Mouse (Mus musculus): ENCODE measurements at regions not wholly inside any gene's neighbourhood (a gene's known extent, or its start where the extent isn't known, plus 50 kb on each side); places are given as distances from the start of the nearest gene placed in this dataset.
"Not testable (repeated sequence)": the region's sequence is repeated elsewhere in the genome, so short reads cannot be mapped to it uniquely, and the experiment has no call there.

DNA sequence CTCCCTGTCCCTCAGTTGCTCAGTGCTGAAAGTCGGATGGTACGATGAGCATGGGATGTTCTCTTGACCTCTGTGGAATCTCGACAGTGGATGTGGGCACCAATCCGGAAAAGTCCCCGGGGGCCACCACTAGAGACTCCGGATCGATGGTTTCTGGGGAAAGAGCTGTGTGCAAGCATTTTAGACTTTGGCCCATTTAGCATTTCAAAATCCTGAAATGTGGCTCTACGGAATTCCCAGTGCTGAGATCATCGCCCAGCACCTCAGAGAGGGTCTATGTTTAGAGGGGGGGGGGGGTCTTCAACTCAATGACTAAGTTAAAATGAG lies 68.6 kb downstream of the Tomm20 start:
- no peak for DNase-seq (ENCODE audit: low read depth, low spot score)

DNA sequence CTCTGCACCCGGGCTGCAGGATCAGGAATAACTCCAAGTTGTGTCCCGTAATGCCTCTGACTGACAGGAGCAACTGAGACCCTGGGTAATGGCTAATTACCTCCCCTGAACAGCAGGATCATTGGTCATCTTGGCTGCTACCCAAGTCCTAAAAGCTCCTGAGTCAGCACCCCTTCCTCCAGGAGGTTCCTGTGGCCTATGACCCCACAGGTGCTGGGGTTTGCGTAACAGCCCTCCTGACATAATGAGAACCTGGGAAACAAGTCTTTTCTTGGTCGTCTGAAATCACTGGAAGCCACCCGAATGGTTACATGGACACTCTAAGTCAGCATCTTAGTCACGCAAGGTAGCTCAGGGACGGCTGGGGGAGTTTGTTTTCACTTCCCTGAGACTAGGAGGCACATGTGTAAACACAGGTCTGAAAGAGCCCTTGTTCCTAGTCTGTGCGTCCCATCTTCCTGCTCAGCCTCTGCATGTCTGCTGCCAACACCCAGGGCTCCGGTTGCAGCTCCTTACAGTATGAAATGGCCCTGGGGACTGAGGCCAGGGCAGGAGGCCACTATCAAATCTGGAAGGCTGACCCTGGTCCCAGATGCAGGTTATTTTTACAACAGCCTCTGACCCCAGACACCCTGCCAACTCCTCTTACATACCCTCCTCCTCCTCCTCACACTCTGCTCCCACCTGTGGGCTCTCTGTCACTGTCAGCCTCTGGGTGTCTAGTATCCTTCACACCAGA lies 69.2 kb downstream of the Tomm20 start:
- no peak for DNase-seq (ENCODE audit: low read depth, low spot score)

GRCm38 (mm10) chr8:126875491-126876155 lies 70.0 kb downstream of the Tomm20 start:
- no peak for DNase-seq (ENCODE audit: low read depth, low spot score)

DNA sequence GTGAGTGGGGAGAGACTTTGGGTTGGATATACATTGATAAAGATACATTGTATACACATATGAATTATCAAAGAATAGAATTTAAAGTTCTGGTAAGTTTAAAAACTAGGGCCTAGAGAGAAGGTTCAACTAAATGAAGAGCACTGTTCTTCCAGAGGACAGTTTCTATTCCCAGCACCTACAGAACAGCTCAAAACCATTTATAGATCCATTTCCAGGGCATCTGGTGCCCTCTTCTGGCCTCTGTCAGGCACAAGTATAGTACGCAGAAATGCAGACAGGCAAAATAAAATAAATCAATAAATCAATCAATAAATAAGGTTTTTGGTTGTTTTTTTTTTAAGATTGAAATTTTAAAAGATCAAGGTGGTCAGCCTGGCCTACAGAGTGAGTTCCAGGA lies 70.8 kb downstream of the Tomm20 start:
- DNase-seq (ENCODE audit: low read depth, low spot score) = no peak

GRCm38 (mm10) chr8:126874126-126874730 lies 71.4 kb downstream of the Tomm20 start:
- no peak for DNase-seq (ENCODE audit: low read depth, low spot score)

GRCm38 (mm10) chr8:126873306-126873705 lies 72.3 kb downstream of the Tomm20 start:
- DNase-seq (ENCODE audit: low read depth, low spot score) = no peak

DNA sequence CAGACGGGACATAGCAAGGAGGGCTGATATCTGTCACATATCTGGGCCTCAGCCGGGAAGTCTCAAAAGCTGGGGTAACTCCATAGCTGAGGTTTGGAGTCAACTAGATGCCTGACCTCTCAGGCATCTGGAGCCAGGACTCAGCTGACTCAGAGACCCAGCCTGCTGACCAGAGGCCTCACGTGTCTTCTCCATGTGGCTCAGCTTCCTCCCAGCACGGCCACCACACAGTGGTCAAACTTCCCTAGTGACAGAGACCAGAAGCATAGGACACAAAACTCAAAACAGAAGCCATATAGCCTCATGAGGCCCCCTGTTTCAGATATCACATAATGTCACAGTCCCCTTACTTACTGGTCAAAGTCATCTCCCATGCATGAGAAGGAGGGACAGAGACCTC lies 73.1 kb downstream of the Tomm20 start:
- DNase-seq (ENCODE audit: low read depth, low spot score) = no peak

- no peak for DNase-seq (ENCODE audit: low read depth, low spot score)
Measured at GRCm38 (mm10) chr8:126872133-126872532, 73.5 kb downstream of the Tomm20 start.

DNA sequence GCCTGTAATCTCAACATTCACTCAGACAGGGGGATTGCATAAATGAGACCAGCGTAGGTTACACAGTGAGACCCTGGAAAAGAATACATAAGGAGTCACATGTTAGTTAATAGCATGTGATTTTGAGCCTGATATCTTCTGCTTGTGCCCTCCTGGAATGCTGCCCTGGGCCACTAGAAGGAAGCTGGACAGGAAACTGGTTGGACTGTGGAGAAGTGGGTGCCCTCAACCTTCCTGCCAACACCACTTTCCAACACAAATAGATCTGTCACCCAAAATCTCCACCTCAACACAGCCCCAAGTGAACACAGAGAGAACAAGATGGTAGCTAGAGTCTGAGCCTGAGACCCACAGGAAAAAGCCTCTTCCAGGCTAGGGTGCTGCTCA lies 76.2 kb downstream of the Tomm20 start:
- DNase-seq (ENCODE audit: low read depth, low spot score) = no peak

GRCm38 (mm10) chr8:126868831-126869463 lies 76.7 kb downstream of the Tomm20 start:
- no peak for DNase-seq (ENCODE audit: low read depth, low spot score)

- DNase-seq (ENCODE audit: low read depth, low spot score) = no peak
Measured at GRCm38 (mm10) chr8:126867121-126867988, 78.3 kb downstream of the Tomm20 start.

- no peak for DNase-seq (ENCODE audit: low read depth, low spot score)
Measured at GRCm38 (mm10) chr8:126864314-126864948, 81.2 kb downstream of the Tomm20 start.

GRCm38 (mm10) chr8:126863661-126864060 lies 82.0 kb downstream of the Tomm20 start:
- not testable (repeated sequence) for DNase-seq (ENCODE audit: low read depth, low spot score)

- no peak for DNase-seq (ENCODE audit: low read depth, low spot score)
Measured at GRCm38 (mm10) chr8:126861754-126862153, 83.9 kb downstream of the Tomm20 start.

DNA sequence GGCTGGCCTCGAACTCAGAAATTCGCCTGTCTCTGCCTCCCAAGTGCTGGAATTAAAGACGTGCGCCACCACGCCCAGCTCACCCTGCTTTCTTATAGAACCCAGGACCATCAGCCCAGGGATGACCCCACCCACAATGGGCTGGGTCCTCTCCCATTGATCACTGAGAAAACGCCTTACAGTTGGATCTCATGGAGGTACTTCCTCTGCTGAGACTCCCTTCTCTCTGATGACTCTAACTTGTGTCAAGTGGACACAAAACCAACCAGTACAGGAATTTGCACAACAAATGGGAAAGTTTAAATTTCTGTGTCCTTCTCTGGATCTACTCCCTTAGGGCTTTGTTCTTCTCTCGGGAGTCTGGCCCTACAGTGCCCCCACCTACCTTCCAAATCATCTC lies 85.0 kb downstream of the Tomm20 start:
- DNase-seq (ENCODE audit: low read depth, low spot score) = no peak

GRCm38 (mm10) chr8:126859706-126860424 lies 85.8 kb downstream of the Tomm20 start:
- DNase-seq (ENCODE audit: low read depth, low spot score) = no peak

DNA sequence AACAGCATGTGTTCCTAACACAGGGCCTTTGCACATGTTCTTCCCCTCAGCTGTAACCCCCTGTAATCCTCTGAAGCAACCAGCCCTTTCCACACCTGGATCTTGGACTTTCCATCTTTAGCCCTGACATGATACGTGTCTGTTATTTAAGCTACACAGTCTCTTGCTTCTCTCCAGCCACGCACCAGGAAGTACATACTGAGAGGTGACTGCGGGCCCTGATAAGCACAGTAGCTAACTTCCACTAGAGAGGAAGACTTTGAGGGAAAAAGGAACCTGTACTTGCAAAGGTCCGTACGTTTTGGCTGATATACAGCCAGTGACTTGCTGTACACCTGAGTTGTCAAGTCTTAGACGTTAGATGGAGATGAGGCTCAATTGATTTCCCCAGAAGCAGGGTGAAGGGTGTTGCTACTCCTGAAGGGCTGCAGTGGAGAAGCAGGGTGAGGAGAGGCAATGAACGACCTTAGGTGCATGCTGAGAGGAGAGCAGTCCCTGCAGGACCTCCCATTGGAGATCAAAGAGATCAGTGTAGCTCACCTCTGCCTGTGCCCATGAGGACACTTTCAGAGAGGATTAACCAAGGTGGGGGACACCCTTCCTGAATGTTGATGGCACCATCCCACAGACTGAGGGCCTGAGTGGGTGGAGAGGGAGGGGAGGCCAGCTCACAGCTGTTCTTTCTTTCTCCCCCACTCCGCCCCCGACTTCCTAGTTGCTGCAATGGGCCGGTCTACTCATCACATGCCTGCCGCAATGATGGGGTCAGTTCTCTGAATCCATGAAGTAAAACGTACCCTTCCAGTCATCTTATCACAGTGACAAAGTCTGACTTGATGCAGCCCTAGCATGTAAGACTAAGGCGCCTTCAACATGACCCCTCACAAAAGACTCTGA lies 88.1 kb downstream of the Tomm20 start:
- DNase-seq (ENCODE audit: low read depth, low spot score) = no peak

GRCm38 (mm10) chr8:126855914-126856313 lies 89.7 kb downstream of the Tomm20 start:
- DNase-seq (ENCODE audit: low read depth, low spot score) = no peak

GRCm38 (mm10) chr8:126855056-126855609 lies 90.5 kb downstream of the Tomm20 start:
- DNase-seq (ENCODE audit: low read depth, low spot score) = no peak

Measured in embryo, embryonic 11.5 days (tissue).